Mouse (Mus musculus): ENCODE data around the gene Kcng4.

The Kcng4 gene

GRCm38 (mm10) chr8:119641058-119641457, 5.6 kb upstream of the Kcng4 start:
- WGBS, result 92% methylated on average over 5 of the region's 5 CpGs

- 59% methylated on average over 7 of the region's 7 CpGs for WGBS
Observed at GRCm38 (mm10) chr8:119639798-119640197, 4.3 kb upstream of the Kcng4 start.

GRCm38 (mm10) chr8:119638261-119638660, 2.8 kb upstream of the Kcng4 start:
- WGBS, result 49% methylated on average over 6 of the region's 6 CpGs

GRCm38 (mm10) chr8:119637381-119637780, 1.9 kb upstream of the Kcng4 start:
- 98% methylated on average over 4 of the region's 4 CpGs for WGBS

- WGBS, result 61% methylated on average over 7 of the region's 7 CpGs
Observed at GRCm38 (mm10) chr8:119636766-119637165, 1.3 kb upstream of the Kcng4 start.

- 64% methylated on average over 2 of the region's 2 CpGs for WGBS
Observed at GRCm38 (mm10) chr8:119635958-119636357, 478 bp upstream of the Kcng4 start.

- 14% methylated on average over 14 of the region's 14 CpGs for WGBS
Observed at GRCm38 (mm10) chr8:119634616-119635336, 704 bp downstream of the Kcng4 start.

- 63% methylated on average over 29 of the region's 29 CpGs for WGBS
Observed at GRCm38 (mm10) chr8:119632909-119633308, 2.6 kb downstream of the Kcng4 start.

- WGBS, result 77% methylated on average over 9 of the region's 9 CpGs
Observed at GRCm38 (mm10) chr8:119632246-119632645, 3.2 kb downstream of the Kcng4 start.

GRCm38 (mm10) chr8:119630841-119631240, 4.6 kb downstream of the Kcng4 start:
- WGBS, result 70% methylated on average over 3 of the region's 3 CpGs

- whole genome bisulfite sequencing, result 67% methylated on average over 10 of the region's 10 CpGs
Observed at GRCm38 (mm10) chr8:119627613-119628359, 7.7 kb downstream of the Kcng4 start.

GRCm38 (mm10) chr8:119627199-119627598, 8.3 kb downstream of the Kcng4 start:
- 92% methylated on average over 7 of the region's 7 CpGs for WGBS

GRCm38 (mm10) chr8:119625788-119626187, 9.7 kb downstream of the Kcng4 start:
- WGBS, result 89% methylated on average over 22 of the region's 22 CpGs

- WGBS, result 93% methylated on average over 7 of the region's 7 CpGs
Observed at GRCm38 (mm10) chr8:119624916-119625315, 10.6 kb downstream of the Kcng4 start.

- WGBS, result 78% methylated on average over 1 of the region's 1 CpGs
Observed at GRCm38 (mm10) chr8:119623744-119624143, 11.7 kb downstream of the Kcng4 start.

- WGBS, result 92% methylated on average over 8 of the region's 8 CpGs
Observed at GRCm38 (mm10) chr8:119623061-119623460, 12.4 kb downstream of the Kcng4 start.

- 82% methylated on average over 4 of the region's 4 CpGs for WGBS
Observed at GRCm38 (mm10) chr8:119622555-119622954, 12.9 kb downstream of the Kcng4 start.

GRCm38 (mm10) chr8:119620848-119621465, 14.5 kb downstream of the Kcng4 start:
- 87% methylated on average over 14 of the region's 14 CpGs for WGBS

- WGBS, result 81% methylated on average over 6 of the region's 6 CpGs
Observed at GRCm38 (mm10) chr8:119620116-119620840, 15.2 kb downstream of the Kcng4 start.

- WGBS, result 78% methylated on average over 5 of the region's 5 CpGs
Observed at GRCm38 (mm10) chr8:119618887-119619286, 16.6 kb downstream of the Kcng4 start.

- WGBS, result 68% methylated on average over 5 of the region's 5 CpGs
Observed at GRCm38 (mm10) chr8:119617586-119617985, 17.9 kb downstream of the Kcng4 start.

GRCm38 (mm10) chr8:119616811-119617210, 18.7 kb downstream of the Kcng4 start:
- 95% methylated on average over 4 of the region's 4 CpGs for WGBS

Data from cerebral cortex, adult 2 months (tissue).